Mouse (Mus musculus) megakaryocyte, embryonic 14.5 days (primary cell): ENCODE measurements at regions not wholly inside any gene's neighbourhood (a gene's known extent, or its start where the extent isn't known, plus 50 kb on each side); places are given as distances from the start of the nearest gene placed in this dataset.

Experiments
- H3K27me3 ChIP-seq: replicated peaks from 2 replicates; pipeline ENCODE3; 2012; ENCODE audit warnings: inconsistent platforms
- H3K36me3 ChIP-seq: replicated peaks from 2 replicates; pipeline ENCODE3; 2012; ENCODE audit warnings: low read length, inconsistent platforms, mixed read lengths
- H3K4me1 ChIP-seq: 2 replicates; pipeline ENCODE4 v1.6.1; 2012; ENCODE audit warnings: inconsistent platforms
- H3K4me3 ChIP-seq: replicated peaks from 2 replicates; pipeline ENCODE3; 2012; ENCODE audit warnings: moderate library complexity, mild to moderate bottlenecking, inconsistent platforms
- H3K9me3 ChIP-seq: 2 replicates; pipeline ENCODE4 v1.6.1; 2012; ENCODE audit warnings: inconsistent platforms
- FLI1 ChIP-seq: IDR thresholded peaks from 2 replicates; pipeline ENCODE4 v1.6.1; 2012; ENCODE audit warnings: low read length, inconsistent platforms, mixed read lengths
- GATA1 ChIP-seq: IDR thresholded peaks from 3 replicates; pipeline ENCODE4 v1.6.1; 2012; ENCODE audit warnings: mixed read lengths, low read length, inconsistent platforms, borderline replicate concordance

- Histone ChIP-seq H3K9me3 (no peaks in the 10 kb centered on the region), H3K4me1 (no peaks in the 10 kb centered on the region), H3K4me3 (no peak overlapping the region), H3K36me3 (no peaks in the 10 kb centered on the region), H3K27me3 (no peaks in the 10 kb centered on the region)
- TF ChIP-seq FLI1, result no peak
Observed at GRCm38 (mm10) chr15:55999605-56000004, 1477.8 kb downstream of the Slc22a22 start.

GRCm38 (mm10) chr15:55997977-55998376 lies 1479.4 kb downstream of the Slc22a22 start:
- TF ChIP-seq GATA1, result no peak
- no peak for TF ChIP-seq FLI1
- H3K27me3 ChIP-seq, result no peaks in the 10 kb centered on the region
- H3K4me1 ChIP-seq, result no peaks in the 10 kb centered on the region
- no peaks in the 10 kb centered on the region for H3K36me3 ChIP-seq
- no peak overlapping the region for H3K4me3 ChIP-seq
- H3K9me3 ChIP-seq, result no peaks in the 10 kb centered on the region

GRCm38 (mm10) chr15:55994680-55995079 lies 1482.7 kb downstream of the Slc22a22 start:
- no peaks in the 10 kb centered on the region for H3K36me3 ChIP-seq
- no peaks in the 10 kb centered on the region for H3K4me1 ChIP-seq
- no peak overlapping the region for H3K4me3 ChIP-seq
- 0 out of 2 replicates have a peak, but pooled peaks cover 3% of the 10 kb centered on the region for H3K9me3 ChIP-seq
- TF ChIP-seq FLI1 (no peak), GATA1 (no peak)
- no peaks in the 10 kb centered on the region for H3K27me3 ChIP-seq

DNA sequence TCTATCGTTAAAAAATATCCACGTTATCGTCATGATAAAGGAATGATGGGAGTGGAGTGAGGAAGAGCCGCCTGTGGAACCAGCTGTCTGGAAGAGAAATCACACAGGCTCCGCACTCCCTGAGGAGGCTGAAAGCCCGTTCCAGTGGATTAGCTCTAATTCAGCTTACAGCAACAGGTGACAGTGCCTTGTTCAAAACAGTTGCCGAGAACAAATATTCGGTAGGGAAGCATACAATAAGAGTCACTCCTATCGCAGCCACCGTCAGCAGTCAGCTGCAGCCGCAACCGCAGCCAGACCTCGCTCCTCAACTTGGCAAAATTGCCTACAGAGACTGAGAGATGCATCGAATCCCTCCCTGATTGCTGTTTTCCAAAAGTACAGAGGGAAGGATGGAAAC lies 1501.6 kb downstream of the Slc22a22 start:
- Histone ChIP-seq H3K36me3 (no peaks in the 10 kb centered on the region), H3K27me3 (peaks cover 2% of the 10 kb centered on the region), H3K9me3 (peaks cover 6% of the 10 kb centered on the region), H3K4me3 (no peak overlapping the region), H3K4me1 (peaks cover 8% of the 10 kb centered on the region; the same call in 1 of the 2 replicates)
- TF ChIP-seq FLI1 (no peak), GATA1 (no peak)

GRCm38 (mm10) chr15:55966780-55967179 lies 1510.6 kb downstream of the Slc22a22 start:
- Histone ChIP-seq H3K36me3 (no peaks in the 10 kb centered on the region), H3K4me3 (no peak overlapping the region), H3K9me3 (no peaks in the 10 kb centered on the region), H3K27me3 (no peaks in the 10 kb centered on the region), H3K4me1 (peaks cover 10% of the 10 kb centered on the region)
- no peak for TF ChIP-seq FLI1
- TF ChIP-seq GATA1, result no peak

DNA sequence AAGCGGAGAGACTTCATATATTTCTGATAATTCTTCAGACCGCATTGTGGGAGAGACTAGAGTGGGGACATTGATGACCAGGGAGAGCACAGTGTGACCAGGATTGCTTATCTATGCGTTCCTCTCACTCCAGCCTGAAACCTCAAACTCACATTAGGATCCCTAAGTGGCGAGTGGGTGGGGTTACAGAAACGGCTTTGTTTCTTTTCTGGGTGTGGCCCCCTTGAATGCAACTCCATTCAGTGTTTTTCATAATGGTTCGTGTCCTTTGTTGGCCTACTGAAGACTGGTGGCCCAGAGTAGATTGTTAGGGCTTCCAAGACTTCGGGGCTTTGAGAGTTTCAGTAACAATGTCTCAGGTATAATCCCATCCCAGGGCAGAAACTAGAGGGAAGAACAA lies 1512.1 kb downstream of the Slc22a22 start:
- Histone ChIP-seq H3K36me3 (no peaks in the 10 kb centered on the region), H3K4me3 (no peak overlapping the region), H3K4me1 (peaks cover 10% of the 10 kb centered on the region), H3K27me3 (no peaks in the 10 kb centered on the region), H3K9me3 (no peaks in the 10 kb centered on the region)
- no peak for TF ChIP-seq GATA1
- no peak for TF ChIP-seq FLI1

- TF ChIP-seq FLI1 (no peak), GATA1 (no peak)
- Histone ChIP-seq H3K27me3 (no peaks in the 10 kb centered on the region), H3K9me3 (peaks cover 8% of the 10 kb centered on the region; the same call in 1 of the 2 replicates), H3K4me3 (no peak overlapping the region), H3K4me1 (peaks cover 10% of the 10 kb centered on the region), H3K36me3 (no peaks in the 10 kb centered on the region)
Observed at GRCm38 (mm10) chr15:55962093-55962492, 1515.3 kb downstream of the Slc22a22 start.
